Mouse (Mus musculus) ES-Bruce4 (cell line): ENCODE measurements around the gene Pla2g2d.

ENCODE experiments used
- CTCF ChIP-seq: IDR thresholded peaks from one replicate; pipeline ENCODE4 v1.8.1; 2011; ENCODE audit warnings: low read depth, low read length
- POLR2A ChIP-seq: IDR thresholded peaks from one replicate; pipeline ENCODE4 v1.8.1; 2011; ENCODE audit warnings: low read length; ENCODE audit not compliant: insufficient read depth

GRCm38 (mm10) chr4:138745884-138746283, 29.7 kb upstream of the Pla2g2d start:
- TF ChIP-seq CTCF, result no peak
- no peak for TF ChIP-seq POLR2A
